In genomic region chr14:20082536-20083325, GRCm38 (mm10) we compare ENCODE assay signal across 8 mouse cellular contexts. TPM values are rescaled to one million over a fixed set of nuclear protein-coding genes. Genes with fewer than 3 reads are reported as not detected.
DNase-seq lines count a peak whose midpoint lies in the region; ATAC-seq lines count a peak whose summit lies in the region.

No protein-coding gene starts in this region.

- peaks cover 17% of the 10 kb centered on the region for H3K4me1 ChIP-seq in heart, embryonic 10.5 days
- H3K4me1 ChIP-seq in kidney, embryonic 15.5 days: peaks cover 24% of the 10 kb centered on the region

- H3K27me3 ChIP-seq in heart, embryonic 10.5 days (ENCODE audit: insufficient read depth, poor library complexity, severe bottlenecking): no peaks in the 10 kb centered on the region
- H3K27me3 ChIP-seq in kidney, embryonic 15.5 days: no peaks in the 10 kb centered on the region

- ATAC-seq in erythroblast, adult 5-6 weeks (replicated peaks; ENCODE audit: low FRiP score, poor library complexity, severe bottlenecking): peak; percentile 98
- ATAC-seq in kidney, embryonic 15.5 days (replicated peaks; ENCODE audit: low FRiP score): peak; percentile 98
- ATAC-seq in monocyte, adult 5-6 weeks (replicated peaks; ENCODE audit: insufficient number of reproducible peaks, low FRiP score, low TSS enrichment, poor library complexity, severe bottlenecking): peak; percentile 83

- peak overlapping the region; percentile 97 for H3K27ac ChIP-seq in heart, embryonic 10.5 days
- H3K27ac ChIP-seq in kidney, embryonic 15.5 days: peak overlapping the region; percentile 99

- peak overlapping the region; percentile 69 for H3K9ac ChIP-seq in kidney, embryonic 15.5 days

- DNase-seq in B cell, adult 2 months: peak; percentile 98
- DNase-seq in brain, adult 2 months (ENCODE audit: low read depth, low spot score): peak; percentile 98
- DNase-seq in heart, embryonic 10.5 days (ENCODE audit: low spot score): peak; percentile 97
- DNase-seq in liver: peak; percentile 94
- peak; percentile 85 to 90 for DNase-seq in spleen, postnatal 4 days (ENCODE audit: low spot score in 2 of 2)

- H3K4me3 ChIP-seq in heart, embryonic 10.5 days: peak overlapping the region; percentile 69
- peak overlapping the region; percentile 61 for H3K4me3 ChIP-seq in kidney, embryonic 15.5 days (replicated peaks)

- WGBS in heart, embryonic 10.5 days: 2% methylated on average over 56 of the region's 56 CpGs
- 1% methylated on average over 56 of the region's 56 CpGs for WGBS in kidney, embryonic 15.5 days

- no peaks in the 10 kb centered on the region for H3K36me3 ChIP-seq in heart, embryonic 10.5 days
- H3K36me3 ChIP-seq in kidney, embryonic 15.5 days: no peaks in the 10 kb centered on the region

- peak overlapping the region; percentile 85 for H3K4me2 ChIP-seq in kidney, embryonic 15.5 days

- no peaks in the 10 kb centered on the region for H3K9me3 ChIP-seq in heart, embryonic 10.5 days
- H3K9me3 ChIP-seq in kidney, embryonic 15.5 days (replicated peaks): no peaks in the 10 kb centered on the region

RNA-seq across cellular contexts. Expression of gene Saysd1, which starts 55.6 kb away (rescaled TPM):
- 1.9 TPM in 1 of 2 replicates, not detected in the other for total RNA-seq in erythroblast, adult 5-6 weeks (2015; ENCODE audit: low replicate concordance)
- not detected in 2 replicates for total RNA-seq in erythroblast, adult 5-6 weeks (2017; ENCODE audit: low replicate concordance)
- polyA plus RNA-seq in heart, embryonic 10.5 days (2016; fragmentation: Nextera tagmentation; extraction: Ambion mirVana): 7.8 and 10.5 TPM in 2 replicates
- 11.1 and 12.3 TPM in 2 replicates for polyA plus RNA-seq in kidney, embryonic 15.5 days (2015; fragmentation: Nextera tagmentation; extraction: Ambion mirVana)
- 1.8 to 5.9 TPM (median 3.9 TPM) in 3 replicates for total RNA-seq in monocyte, adult 5-6 weeks (2017)

Comparison
In these comparisons a context has a peak if more than half of its experiments do, and no peak if none do; other contexts are left out.
1. Peak in every context shown above with its lines: DNase-seq, ATAC-seq, H3K4me3 ChIP-seq and H3K27ac ChIP-seq.